Mouse (Mus musculus) layer of hippocampus, adult 18-20 months (tissue): Measurements from ENCODE around the gene Lrrc8d. TPM values are rescaled to one million over a fixed set of nuclear protein-coding genes. Genes with fewer than 3 reads are reported as not detected.

Experiments used
- DNase-seq, 2 experiments: peaks; one replicate each; pipeline ENCODE4 v3.0.0; 2022; ENCODE audit warnings: low spot score in 2 of 2
- total RNA-seq, 2 experiments: library from RNA; stranded (reverse); gene quantifications; 2 replicates each; pipeline ENCODE4 v1.2.3; 2021

Gene Lrrc8d
- total RNA-seq, 2 experiments from 2014 or later, result 46.8 to 47.8 TPM

DNA sequence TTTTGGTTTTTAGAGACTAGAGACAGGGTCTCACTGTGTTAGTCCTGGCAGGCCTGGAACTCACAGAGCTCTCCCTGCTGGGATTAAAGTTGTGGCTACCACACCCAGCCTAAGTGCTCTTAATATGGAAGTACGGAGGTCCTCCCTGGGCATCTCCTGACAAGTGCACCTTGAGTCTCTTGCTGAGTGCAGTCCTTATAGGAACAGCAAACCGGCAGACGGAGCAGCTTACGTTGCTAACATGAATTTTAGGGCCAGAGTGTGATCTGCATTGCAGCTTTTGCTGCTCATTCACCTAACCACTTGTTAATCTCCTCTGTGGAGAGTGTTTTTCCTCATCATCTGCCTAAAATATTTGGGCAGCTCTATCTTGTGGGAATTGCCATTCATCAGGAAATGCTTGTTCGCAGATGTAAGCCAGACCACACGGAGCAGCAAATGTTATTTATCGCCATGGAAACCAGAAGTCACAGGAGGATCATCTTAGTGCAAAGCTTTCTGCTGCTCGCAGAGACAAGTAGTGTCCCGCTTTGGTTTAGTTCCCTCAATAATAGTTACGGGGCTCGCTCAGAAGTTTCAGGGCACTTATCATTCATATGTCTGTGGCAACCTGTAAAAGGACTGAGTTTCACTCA lies 62.2 kb downstream of the Lrrc8d start:
- DNase-seq, result peak; percentile 23 to 54

DNA sequence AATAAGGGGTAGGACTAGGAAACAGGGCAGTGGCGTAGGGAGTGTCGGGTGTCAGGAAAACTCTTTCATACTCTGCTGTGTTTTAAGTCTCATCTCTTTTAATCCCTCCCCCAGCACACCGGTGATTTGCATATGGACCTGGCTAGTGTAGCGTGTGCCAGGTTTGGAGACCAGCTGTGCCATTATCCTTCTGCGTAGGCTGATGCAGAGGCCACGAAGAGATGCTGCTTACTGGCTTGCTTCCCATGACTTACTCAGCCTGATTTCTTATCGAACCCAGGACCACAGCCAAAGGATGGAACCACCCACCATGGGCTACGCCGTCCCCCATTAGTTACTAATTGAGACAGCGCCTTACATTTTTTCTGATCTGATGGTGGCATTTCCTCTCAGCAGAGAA lies 64.6 kb downstream of the Lrrc8d start:
- peak; percentile 31 to 51 for DNase-seq

GRCm38 (mm10) chr5:105765386-105765785 lies 65.6 kb downstream of the Lrrc8d start:
- no peak for DNase-seq

GRCm38 (mm10) chr5:105776368-105776767 lies 76.6 kb downstream of the Lrrc8d start:
- no peak for DNase-seq

DNA sequence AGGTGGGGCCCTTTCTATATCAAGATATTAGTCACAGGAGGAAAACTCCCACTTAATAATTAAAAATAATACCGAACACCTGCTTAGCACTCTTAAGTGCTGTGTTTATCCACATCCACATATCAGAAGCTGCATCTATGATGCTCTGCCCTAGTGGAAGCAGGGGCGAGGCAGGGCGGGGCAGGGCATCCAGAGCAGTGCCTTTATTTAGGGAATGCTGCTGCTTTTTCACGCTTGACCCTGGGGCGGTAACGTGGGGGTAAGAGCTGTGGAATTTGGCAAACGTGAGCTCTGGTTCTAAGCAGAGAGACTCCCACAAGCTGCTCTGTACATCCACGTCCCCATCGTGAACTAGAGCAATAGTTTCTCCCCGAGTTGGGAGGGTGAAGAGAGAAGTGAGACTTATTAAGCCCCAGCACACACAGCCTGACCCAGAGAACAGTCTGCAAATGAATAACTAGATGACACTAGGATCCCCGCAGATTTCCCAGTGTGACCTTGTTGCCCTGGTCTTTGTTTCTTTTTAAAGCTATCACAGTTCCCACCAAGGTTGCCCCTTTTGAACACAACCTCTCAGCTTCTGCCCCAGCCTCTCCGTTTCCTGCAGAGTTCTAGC lies 77.3 kb downstream of the Lrrc8d start:
- no peak for DNase-seq

- no peak for DNase-seq
Observed at GRCm38 (mm10) chr5:105777645-105778044, 77.9 kb downstream of the Lrrc8d start.

DNA sequence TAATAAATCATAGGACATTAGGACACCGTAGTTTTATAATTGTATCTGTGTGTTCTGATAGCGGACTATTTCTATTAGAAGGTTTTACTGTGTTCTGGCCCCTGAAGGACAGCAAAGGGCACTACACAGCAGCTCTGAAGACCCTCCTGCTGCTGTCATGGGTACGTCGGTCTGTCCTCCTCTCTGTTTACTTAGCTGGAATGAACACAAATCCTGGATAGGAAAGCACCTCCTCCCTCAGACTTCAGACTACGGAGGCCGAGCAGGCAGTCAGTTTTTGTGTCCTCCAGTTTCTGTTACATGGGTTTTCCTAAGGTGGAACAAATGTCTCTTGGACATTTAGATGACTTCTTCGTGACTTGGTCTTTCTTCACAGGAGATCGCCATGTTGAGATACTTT lies 78.4 kb downstream of the Lrrc8d start:
- DNase-seq, result no peak

- no peak for DNase-seq
Observed at GRCm38 (mm10) chr5:105778723-105779122, 79.0 kb downstream of the Lrrc8d start.

GRCm38 (mm10) chr5:105779331-105779730 lies 79.6 kb downstream of the Lrrc8d start:
- no peak for DNase-seq

- DNase-seq, result no peak
Observed at GRCm38 (mm10) chr5:105783848-105784247, 84.1 kb downstream of the Lrrc8d start.

DNA sequence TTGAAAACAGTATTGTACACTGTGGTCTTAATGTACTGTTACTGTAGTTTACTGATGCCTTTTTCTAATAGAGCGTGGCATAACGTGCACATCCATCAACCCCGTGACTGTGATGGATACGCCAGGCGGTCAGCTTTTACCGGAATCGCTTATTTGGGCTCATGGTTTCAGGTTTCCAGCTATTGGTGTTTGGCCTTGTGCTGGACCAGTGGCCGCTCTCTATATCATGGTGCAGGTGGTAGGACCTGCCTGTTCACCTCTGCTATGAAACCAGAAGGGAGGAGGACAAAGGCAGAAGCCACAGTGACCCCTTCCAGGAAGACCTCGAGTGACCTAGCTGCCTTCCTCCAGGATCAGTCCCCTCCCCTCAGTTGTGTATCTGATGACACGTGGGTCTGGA lies 85.0 kb downstream of the Lrrc8d start:
- no peak for DNase-seq

- no peak for DNase-seq
Observed at GRCm38 (mm10) chr5:105787577-105787976, 87.8 kb downstream of the Lrrc8d start.

- DNase-seq, result no peak
Observed at GRCm38 (mm10) chr5:105789801-105790200, 90.0 kb downstream of the Lrrc8d start.

DNA sequence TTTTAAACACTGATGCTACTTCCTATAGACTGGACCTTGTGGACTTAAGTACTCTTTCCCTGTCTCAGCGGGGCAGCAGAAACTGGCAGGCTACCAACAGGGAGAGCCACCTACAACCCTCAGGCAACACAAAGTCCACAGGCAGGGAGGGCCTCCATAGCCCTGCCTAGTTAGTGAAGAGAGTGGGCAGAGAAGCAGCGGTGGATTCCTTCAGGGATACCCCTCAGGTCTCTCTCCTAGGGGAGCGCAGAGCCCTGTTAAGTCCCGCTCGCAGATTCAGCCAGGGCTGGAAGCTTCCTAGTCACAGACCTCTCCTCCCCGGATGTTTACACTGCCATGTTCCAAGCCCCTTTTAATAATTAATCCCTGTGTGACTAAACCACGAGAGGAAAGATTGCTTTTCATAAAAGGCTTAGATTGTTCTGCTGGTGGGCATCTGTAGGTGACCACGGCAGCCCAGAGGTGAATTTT lies 92.6 kb downstream of the Lrrc8d start:
- DNase-seq, result no peak

- DNase-seq, result no peak
Observed at GRCm38 (mm10) chr5:105792853-105793547, 93.2 kb downstream of the Lrrc8d start.

- no peak for DNase-seq
Observed at GRCm38 (mm10) chr5:105793548-105793940, 93.8 kb downstream of the Lrrc8d start.

DNA sequence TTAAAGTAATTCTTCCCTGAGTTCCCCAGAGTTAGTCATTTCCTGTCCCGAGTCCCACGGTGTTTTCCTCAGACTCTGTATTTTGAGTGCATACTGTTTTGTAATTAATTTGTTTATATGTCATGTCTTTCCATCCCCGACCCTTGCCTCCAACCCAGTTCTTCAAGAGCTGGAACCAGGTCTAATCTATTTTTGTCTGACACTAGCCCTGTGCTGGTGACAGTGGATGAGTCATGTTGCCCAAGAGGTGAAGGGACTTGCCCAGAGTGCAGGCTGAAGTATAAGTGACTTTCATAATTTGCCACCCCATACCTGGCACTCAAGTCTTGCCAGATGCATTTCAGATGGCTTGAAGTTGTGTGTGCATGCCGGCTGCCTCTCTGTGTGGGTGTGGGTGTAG lies 98.7 kb downstream of the Lrrc8d start:
- DNase-seq, result no peak

DNA sequence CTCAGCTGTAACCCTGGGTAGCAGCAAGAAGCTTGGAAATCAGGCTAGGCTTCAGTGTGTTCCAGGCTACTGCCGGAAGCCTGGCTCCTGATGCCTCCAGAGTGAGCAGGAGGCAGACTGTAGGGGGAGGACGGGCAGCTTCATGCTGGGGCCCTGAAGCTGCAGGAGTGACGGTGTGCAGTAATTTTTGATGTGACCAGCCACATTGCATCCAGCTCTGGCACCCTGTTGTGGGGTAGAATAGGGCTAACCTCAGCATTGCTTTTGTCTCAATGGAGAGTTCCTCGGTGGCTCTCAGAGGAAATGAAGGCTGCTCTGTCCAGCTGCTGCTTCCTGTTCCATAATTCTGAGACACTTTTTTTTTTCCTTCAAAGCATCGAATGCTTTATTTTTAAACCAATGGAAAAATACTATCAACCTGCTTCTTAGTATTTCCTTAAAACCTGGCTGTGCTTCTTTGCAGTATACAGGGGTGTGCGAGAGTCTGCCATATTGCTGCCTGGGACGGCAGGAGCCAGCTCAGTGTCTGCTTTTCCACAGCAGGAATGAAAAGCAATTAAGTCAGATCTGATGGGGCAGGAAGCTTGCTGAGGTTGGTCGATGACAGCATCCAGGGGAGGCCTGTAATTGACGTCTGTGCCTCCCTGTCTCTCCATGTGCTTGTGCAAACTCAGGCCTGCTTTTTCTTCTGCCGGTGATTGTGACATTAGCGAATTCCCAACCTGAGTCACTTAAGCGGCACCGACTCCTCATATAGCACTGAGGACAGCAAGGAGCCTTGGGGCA lies 100.3 kb downstream of the Lrrc8d start:
- DNase-seq, result no peak

GRCm38 (mm10) chr5:105801031-105801529 lies 101.3 kb downstream of the Lrrc8d start:
- no peak for DNase-seq

GRCm38 (mm10) chr5:105805955-105806354 lies 106.2 kb downstream of the Lrrc8d start:
- DNase-seq, result no peak

DNA sequence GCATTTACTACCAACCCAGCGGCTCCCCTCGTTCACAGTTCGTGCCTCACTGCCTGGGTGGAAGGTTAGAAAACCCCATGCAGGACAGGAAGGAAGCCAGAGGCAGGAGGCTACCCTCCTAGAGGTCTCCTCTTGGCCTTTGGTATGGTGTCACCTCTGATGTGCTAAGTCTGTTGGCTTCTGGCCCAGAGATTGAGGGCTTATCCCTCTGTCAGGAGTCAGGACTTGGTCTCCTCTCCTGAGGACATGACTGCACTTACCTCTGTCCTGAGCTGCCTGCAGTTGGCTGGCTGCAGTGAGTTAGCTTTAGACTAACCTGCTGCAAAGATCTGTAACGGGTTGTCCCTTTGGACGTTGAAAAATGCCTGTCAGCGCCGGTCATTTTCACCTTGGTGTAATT lies 107.7 kb downstream of the Lrrc8d start:
- no peak for DNase-seq
